Mouse (Mus musculus) right cerebral cortex, postnatal 4 days (tissue): ENCODE results near the gene Mnd1.
A peak's percentile ranks its signal among the peaks of the same experiment; 100 is the strongest.

Source experiments
- DNase-seq: peaks from one replicate; pipeline ENCODE4 v3.0.0-alpha.2; 2022

Mnd1 gene

GRCm38 (mm10) chr3:84085429-84085828, 70.2 kb downstream of the Mnd1 start:
- no peak for DNase-seq

- DNase-seq: no peak
Observed at GRCm38 (mm10) chr3:84081208-84081722, 74.3 kb downstream of the Mnd1 start.

- DNase-seq: no peak
Observed at GRCm38 (mm10) chr3:84080074-84080473, 75.5 kb downstream of the Mnd1 start.

GRCm38 (mm10) chr3:84077505-84077904, 78.1 kb downstream of the Mnd1 start:
- DNase-seq: no peak

GRCm38 (mm10) chr3:84076543-84077332, 78.8 kb downstream of the Mnd1 start:
- DNase-seq: no peak

GRCm38 (mm10) chr3:84075516-84075915, 80.1 kb downstream of the Mnd1 start:
- no peak for DNase-seq

GRCm38 (mm10) chr3:84074777-84075176, 80.8 kb downstream of the Mnd1 start:
- DNase-seq: no peak

- DNase-seq: no peak
Observed at GRCm38 (mm10) chr3:84071641-84072040, 83.9 kb downstream of the Mnd1 start.

- DNase-seq: no peak
Observed at GRCm38 (mm10) chr3:84070811-84071210, 84.8 kb downstream of the Mnd1 start.

- DNase-seq: no peak
Observed at GRCm38 (mm10) chr3:84068831-84069709, 86.5 kb downstream of the Mnd1 start.

- no peak for DNase-seq
Observed at GRCm38 (mm10) chr3:84065825-84066224, 89.8 kb downstream of the Mnd1 start.

GRCm38 (mm10) chr3:84063369-84063914, 92.1 kb downstream of the Mnd1 start:
- DNase-seq: no peak

GRCm38 (mm10) chr3:84061523-84062453, 93.8 kb downstream of the Mnd1 start:
- DNase-seq: no peak

- DNase-seq: no peak
Observed at GRCm38 (mm10) chr3:84060946-84061345, 94.6 kb downstream of the Mnd1 start.

- DNase-seq: no peak
Observed at GRCm38 (mm10) chr3:84060128-84060527, 95.5 kb downstream of the Mnd1 start.

GRCm38 (mm10) chr3:84059676-84060075, 95.9 kb downstream of the Mnd1 start:
- DNase-seq: no peak

GRCm38 (mm10) chr3:84059261-84059660, 96.3 kb downstream of the Mnd1 start:
- no peak for DNase-seq

GRCm38 (mm10) chr3:84048729-84049175, 106.8 kb downstream of the Mnd1 start:
- no peak for DNase-seq

- no peak for DNase-seq
Observed at GRCm38 (mm10) chr3:84046206-84046605, 109.4 kb downstream of the Mnd1 start.

GRCm38 (mm10) chr3:84041739-84042138, 113.8 kb downstream of the Mnd1 start:
- DNase-seq: no peak

GRCm38 (mm10) chr3:84040476-84041082, 115.0 kb downstream of the Mnd1 start:
- peak; percentile 56 for DNase-seq
